8 mouse cellular contexts compared by ENCODE assay signal in the genomic region with DNA sequence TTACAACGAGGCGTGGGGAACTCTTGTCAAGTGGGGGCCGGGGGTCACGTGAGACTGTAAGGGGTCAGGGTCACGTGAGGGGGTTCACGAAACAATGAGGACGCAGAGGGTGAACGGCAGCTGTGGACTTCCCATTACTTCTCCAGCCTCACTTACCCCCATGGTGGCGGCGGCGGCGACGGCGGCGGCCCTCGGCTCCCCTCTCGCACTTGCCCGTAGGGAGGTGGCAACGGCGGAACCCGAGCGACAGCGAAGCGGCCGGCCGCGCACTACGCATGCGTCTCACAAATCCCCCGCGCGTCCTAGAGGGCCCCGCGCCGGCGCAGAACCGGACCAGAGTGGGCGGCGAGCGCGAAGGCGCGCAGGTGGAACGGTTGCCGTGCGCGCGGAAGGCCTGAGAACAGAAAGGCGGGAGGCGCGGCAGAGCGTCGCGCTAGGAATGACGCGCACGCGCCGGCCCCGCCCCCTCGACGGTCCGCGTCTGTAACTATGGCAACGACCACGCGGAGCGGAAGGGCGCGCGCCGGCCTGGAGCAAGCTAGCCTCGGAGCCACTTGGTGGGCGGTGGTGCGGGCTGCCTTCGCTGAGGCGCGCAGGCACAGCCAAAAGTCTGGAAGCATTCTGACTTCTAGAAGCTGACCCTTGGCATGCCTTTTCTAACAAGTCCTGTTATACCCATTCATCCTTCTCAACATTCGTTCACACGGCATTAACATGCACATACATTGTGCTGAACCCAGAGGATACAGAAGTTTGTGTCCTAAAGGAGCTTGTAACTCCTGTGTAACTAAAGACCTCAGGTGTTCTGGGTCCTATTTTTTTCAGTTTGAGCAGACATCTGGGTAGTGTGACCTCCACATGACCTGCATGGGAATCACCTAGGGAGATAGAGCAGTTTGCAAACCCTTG. TPM values are rescaled to one million over a fixed set of nuclear protein-coding genes. Genes with fewer than 3 reads are reported as not detected.
DNase-seq lines count a peak whose midpoint lies in the region; ATAC-seq and TF ChIP-seq lines count a peak whose summit lies in the region.

A gene (minus strand): TSS at position 402 of the 909 bp plus-strand sequence.

- H3K4me1 ChIP-seq in cortical plate, adult 2 months (ENCODE audit: control insufficient read depth, insufficient read depth, low read length), result peaks cover 2% of the 10 kb centered on the region; the same call in 1 of the 2 replicates

- peak; percentile 86 for ATAC-seq in activated CD4-positive, CD25-positive, alpha-beta regulatory T cell, adult 4 months
- peak; percentile 96 for ATAC-seq in megakaryocyte progenitor cell, adult 5-6 weeks (replicated peaks; ENCODE audit: poor library complexity)

- 0 out of 2 replicates have a peak, but pooled peaks have one; percentile 52 for TF ChIP-seq POLR2A in cortical plate, adult 2 months (IDR thresholded peaks at IDR 0.05; ENCODE audit: extremely low read depth, insufficient read depth, low read length)

- peak within 1 kb of the TSS; percentile 85 for H3K27ac ChIP-seq in cortical plate, adult 2 months (ENCODE audit: insufficient read depth, low read length)

- H3K4me3 ChIP-seq in cortical plate, adult 2 months (ENCODE audit: insufficient read depth, low read length), result peak within 1 kb of the TSS; percentile 90

- no peak for TF ChIP-seq CTCF in cortical plate, adult 2 months (IDR thresholded peaks at IDR 0.05; ENCODE audit: extremely low read depth, insufficient read depth, low read length)

- DNase-seq in gastrocnemius, postnatal 10 days, result peak; percentile 95
- DNase-seq in induced T-regulatory cell, adult 2 months (ENCODE audit: low read depth), result peak; percentile 97
- peak; percentile 84 to 92 for DNase-seq in left cerebral cortex, adult 9 months (ENCODE audit: low spot score in 2 of 2)
- peak; percentile 95 for DNase-seq in right cerebral cortex, postnatal 14 days
- peak; percentile 83 to 90 for DNase-seq in urinary bladder, postnatal 36 days (ENCODE audit: low spot score in 2 of 2)

RNA-seq across cellular contexts. Expression of the gene that starts here (rescaled TPM):
- polyA plus RNA-seq in activated CD4-positive, CD25-positive, alpha-beta regulatory T cell, adult 4 months (2017; shearing (Covaris generic)), result 10 to 100 TPM; 28.0 to 29.3 TPM
- 62.4 and 64.7 TPM in 2 replicates for polyA plus RNA-seq in cortical plate, adult 2 months (2012; rRNA removed)
- 10 to 100 TPM; 12.5 to 15.9 TPM for total RNA-seq in gastrocnemius, postnatal 10 days (2021)
- 49.8 and 57.5 TPM in 2 replicates for total RNA-seq in megakaryocyte progenitor cell, adult 5-6 weeks (2015)
- total RNA-seq in megakaryocyte progenitor cell, adult 5-6 weeks (2017), result 47.1 and 51.8 TPM in 2 replicates

Comparison
In these comparisons a context has a peak if more than half of its experiments do, and no peak if none do; other contexts are left out.
1. Peak in every context shown above with its lines: DNase-seq, ATAC-seq, H3K4me3 ChIP-seq and H3K27ac ChIP-seq.